Mouse (Mus musculus): ENCODE data around the gene Car11. TPM values are rescaled to one million over a fixed set of nuclear protein-coding genes. Genes with fewer than 3 reads are reported as not detected.
"Not testable (repeated sequence)": the region's sequence is repeated elsewhere in the genome, so short reads cannot be mapped to it uniquely, and the experiment has no call there.

Car11 gene
- 7.3 and 8.2 TPM in 2 replicates for polyA plus RNA-seq (2014; fragmentation: Nextera tagmentation; extraction: Ambion mirVana)

GRCm38 (mm10) chr7:45699523-45700141 lies at the start of gene Car11:
TSS of gene Car11 (plus strand) at chr7:45699843.
- H3K9me3 ChIP-seq (ENCODE audit: control insufficient read depth, low read length): no peaks in the 10 kb centered on the region
- ATAC-seq (replicated peaks; ENCODE audit: low FRiP score, low TSS enrichment, low read depth): no peak
- peaks cover 14% of the 10 kb centered on the region for H3K4me1 ChIP-seq (replicated peaks; ENCODE audit: control insufficient read depth, insufficient read depth, low read length)
- H3K4me2 ChIP-seq (ENCODE audit: low read length): peak within 1 kb of the TSS; percentile 71
- 2% methylated on average over 36 of the region's 36 CpGs for WGBS
- H3K27me3 ChIP-seq (replicated peaks; ENCODE audit: control insufficient read depth, insufficient read depth, low read length): peaks cover 23% of the 10 kb centered on the region
- no peaks in the 10 kb centered on the region for H3K36me3 ChIP-seq (ENCODE audit: control insufficient read depth, insufficient read depth, low read length)
- no peak for DNase-seq (ENCODE audit: low spot score)
- peak within 1 kb of the TSS; percentile 23; the same call in 1 of the 2 replicates for H3K9ac ChIP-seq (ENCODE audit: low read length)
- peak within 1 kb of the TSS; percentile 35 for H3K4me3 ChIP-seq (ENCODE audit: low read depth, low read length)
- no peak within 1 kb of the TSS for H3K27ac ChIP-seq (ENCODE audit: low read depth)

DNA sequence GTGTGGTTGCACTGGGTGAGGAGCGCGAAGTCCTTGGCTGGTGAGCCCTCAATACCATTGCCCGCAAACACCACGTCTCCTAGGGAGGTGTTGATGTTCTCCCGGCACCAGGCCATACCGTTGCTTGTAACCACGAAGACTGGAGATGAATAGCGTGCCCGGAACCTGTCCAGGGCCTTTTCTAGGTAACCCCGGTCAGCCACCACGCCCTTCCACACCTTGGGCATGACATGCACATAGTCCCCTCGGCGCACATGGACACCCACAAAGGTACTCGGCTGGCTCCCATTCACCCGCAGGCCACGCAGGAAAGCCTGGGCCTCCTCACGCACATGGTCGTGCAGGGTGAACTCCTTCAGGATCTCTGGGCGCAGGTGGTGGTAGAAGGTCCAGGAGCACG lies 49.2 kb upstream of the Car11 start:
- not testable (repeated sequence) for H3K4me3 ChIP-seq (ENCODE audit: low read depth, low read length); H3K27ac ChIP-seq (ENCODE audit: low read depth); ATAC-seq (replicated peaks; ENCODE audit: low FRiP score, low TSS enrichment, low read depth); H3K27me3 ChIP-seq (replicated peaks; ENCODE audit: control insufficient read depth, insufficient read depth, low read length); DNase-seq (ENCODE audit: low spot score); H3K4me1 ChIP-seq (replicated peaks; ENCODE audit: control insufficient read depth, insufficient read depth, low read length); H3K9ac ChIP-seq (ENCODE audit: low read length); H3K4me2 ChIP-seq (ENCODE audit: low read length); H3K36me3 ChIP-seq (ENCODE audit: control insufficient read depth, insufficient read depth, low read length); H3K9me3 ChIP-seq (ENCODE audit: control insufficient read depth, low read length)
- 95% methylated on average over 19 of the region's 20 CpGs for WGBS

DNA sequence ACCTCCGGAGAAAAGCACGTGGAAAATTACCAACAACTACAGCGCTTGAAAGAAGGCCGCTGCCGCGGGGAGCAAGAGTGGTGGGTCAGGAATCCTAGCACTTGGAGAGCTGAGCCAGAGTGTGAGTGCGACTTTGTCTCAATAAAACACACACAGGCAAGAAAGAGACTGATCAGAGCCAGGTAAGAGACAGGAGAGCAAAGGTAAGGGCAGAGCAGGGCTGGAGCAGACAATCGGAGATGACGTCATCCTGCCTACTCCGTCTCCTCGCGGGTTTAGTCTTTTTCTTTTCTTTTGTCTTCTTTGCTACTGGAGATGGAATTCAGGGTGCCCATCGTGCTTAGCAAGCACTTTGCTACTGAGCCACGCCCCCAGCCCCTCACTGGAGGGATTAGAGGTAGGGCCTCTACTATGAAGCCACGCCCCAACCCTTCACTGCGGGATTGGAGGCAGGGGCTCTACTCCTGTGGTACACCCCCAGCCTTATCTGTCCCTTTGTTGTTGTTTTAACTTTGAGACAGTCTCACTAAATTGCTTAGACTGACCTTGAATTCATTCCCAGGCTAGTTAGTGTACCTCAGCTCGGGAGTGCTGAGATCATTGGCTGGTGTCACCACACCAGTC lies 45.1 kb upstream of the Car11 start:
- H3K9ac ChIP-seq (ENCODE audit: low read length): no peak overlapping the region
- peaks cover 3% of the 10 kb centered on the region for H3K4me1 ChIP-seq (replicated peaks; ENCODE audit: control insufficient read depth, insufficient read depth, low read length)
- no peak overlapping the region for H3K4me3 ChIP-seq (ENCODE audit: low read depth, low read length)
- 36% methylated on average over 17 of the region's 17 CpGs for WGBS
- H3K9me3 ChIP-seq (ENCODE audit: control insufficient read depth, low read length): no peaks in the 10 kb centered on the region
- DNase-seq (ENCODE audit: low spot score) (no peak), ATAC-seq (replicated peaks; ENCODE audit: low FRiP score, low TSS enrichment, low read depth) (peak; percentile 65)
- H3K27ac ChIP-seq (ENCODE audit: low read depth): 0 out of 2 replicates have a peak overlapping the region, but pooled peaks have one; percentile 11
- H3K36me3 ChIP-seq (ENCODE audit: control insufficient read depth, insufficient read depth, low read length): no peaks in the 10 kb centered on the region
- no peaks in the 10 kb centered on the region for H3K27me3 ChIP-seq (replicated peaks; ENCODE audit: control insufficient read depth, insufficient read depth, low read length)
- H3K4me2 ChIP-seq (ENCODE audit: low read length): peak overlapping the region; percentile 30; the same call in 1 of the 2 replicates

DNA sequence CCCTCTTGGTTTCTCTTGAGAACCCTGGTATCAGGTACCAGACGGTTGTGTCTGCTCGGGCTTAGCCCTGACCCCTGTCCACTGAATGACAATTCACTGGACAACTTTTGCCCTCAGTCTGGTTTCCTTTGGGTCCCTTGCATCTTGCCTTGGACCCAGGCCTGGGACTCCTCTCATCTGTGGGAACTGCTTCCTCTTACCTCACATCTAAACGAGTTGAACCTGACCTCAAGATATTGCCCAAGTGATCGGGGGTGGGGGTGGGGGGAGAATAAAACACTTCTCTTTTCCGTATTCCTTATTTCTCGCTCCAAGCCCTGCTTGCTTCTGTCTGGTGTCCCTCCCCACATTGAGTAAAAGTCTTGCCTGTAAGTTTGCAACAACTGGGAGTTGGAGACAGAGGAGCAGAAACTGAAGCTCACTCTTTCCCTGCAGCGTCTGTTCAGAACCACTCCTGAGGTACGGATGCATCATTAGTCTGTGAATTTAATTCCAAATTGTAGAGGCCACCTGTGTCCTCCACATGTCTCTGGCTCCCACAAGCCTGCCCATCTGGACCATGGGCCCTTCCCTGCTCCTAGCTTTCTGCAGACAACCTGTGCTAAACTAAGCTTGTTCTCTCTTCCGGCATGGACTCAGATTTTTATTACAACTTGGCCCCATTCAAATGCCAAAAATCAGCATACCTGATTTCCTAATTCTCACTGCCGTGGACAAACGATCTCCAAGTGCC lies 38.7 kb upstream of the Car11 start:
- DNase-seq (ENCODE audit: low spot score) (no peak), ATAC-seq (replicated peaks; ENCODE audit: low FRiP score, low TSS enrichment, low read depth) (no peak)
- Histone ChIP-seq H3K9ac (ENCODE audit: low read length) (no peak overlapping the region), H3K4me3 (ENCODE audit: low read depth, low read length) (no peak overlapping the region), H3K9me3 (ENCODE audit: control insufficient read depth, low read length) (no peaks in the 10 kb centered on the region), H3K4me1 (replicated peaks; ENCODE audit: control insufficient read depth, insufficient read depth, low read length) (peaks cover 6% of the 10 kb centered on the region; the same call in 1 of the 2 replicates), H3K4me2 (ENCODE audit: low read length) (no peak overlapping the region), H3K36me3 (ENCODE audit: control insufficient read depth, insufficient read depth, low read length) (no peaks in the 10 kb centered on the region), H3K27me3 (replicated peaks; ENCODE audit: control insufficient read depth, insufficient read depth, low read length) (no peaks in the 10 kb centered on the region), H3K27ac (ENCODE audit: low read depth) (no peak overlapping the region)
- 80% methylated on average over 11 of the region's 11 CpGs for WGBS

GRCm38 (mm10) chr7:45661702-45662101 lies 37.9 kb upstream of the Car11 start:
- ATAC-seq (replicated peaks; ENCODE audit: low FRiP score, low TSS enrichment, low read depth); H3K27ac ChIP-seq (ENCODE audit: low read depth); DNase-seq (ENCODE audit: low spot score); H3K9ac ChIP-seq (ENCODE audit: low read length); H3K4me3 ChIP-seq (ENCODE audit: low read depth, low read length); H3K9me3 ChIP-seq (ENCODE audit: control insufficient read depth, low read length); H3K4me2 ChIP-seq (ENCODE audit: low read length); H3K4me1 ChIP-seq (replicated peaks; ENCODE audit: control insufficient read depth, insufficient read depth, low read length); H3K36me3 ChIP-seq (ENCODE audit: control insufficient read depth, insufficient read depth, low read length); H3K27me3 ChIP-seq (replicated peaks; ENCODE audit: control insufficient read depth, insufficient read depth, low read length): not testable (repeated sequence)
- WGBS: 91% methylated on average over 6 of the region's 6 CpGs

- no peaks in the 10 kb centered on the region for H3K36me3 ChIP-seq (ENCODE audit: control insufficient read depth, insufficient read depth, low read length)
- no peaks in the 10 kb centered on the region for H3K9me3 ChIP-seq (ENCODE audit: control insufficient read depth, low read length)
- H3K27ac ChIP-seq (ENCODE audit: low read depth): no peak overlapping the region
- peaks cover 10% of the 10 kb centered on the region; the same call in 1 of the 2 replicates for H3K4me1 ChIP-seq (replicated peaks; ENCODE audit: control insufficient read depth, insufficient read depth, low read length)
- no peak overlapping the region; the same call in 1 of the 2 replicates for H3K4me3 ChIP-seq (ENCODE audit: low read depth, low read length)
- ATAC-seq (replicated peaks; ENCODE audit: low FRiP score, low TSS enrichment, low read depth): no peak
- peak overlapping the region; percentile 34 for H3K4me2 ChIP-seq (ENCODE audit: low read length)
- peak; percentile 56 for DNase-seq (ENCODE audit: low spot score)
- no peaks in the 10 kb centered on the region for H3K27me3 ChIP-seq (replicated peaks; ENCODE audit: control insufficient read depth, insufficient read depth, low read length)
- no peak overlapping the region for H3K9ac ChIP-seq (ENCODE audit: low read length)
- WGBS: 42% methylated on average over 13 of the region's 13 CpGs
Measured at GRCm38 (mm10) chr7:45665303-45666138, 34.1 kb upstream of the Car11 start.

DNA sequence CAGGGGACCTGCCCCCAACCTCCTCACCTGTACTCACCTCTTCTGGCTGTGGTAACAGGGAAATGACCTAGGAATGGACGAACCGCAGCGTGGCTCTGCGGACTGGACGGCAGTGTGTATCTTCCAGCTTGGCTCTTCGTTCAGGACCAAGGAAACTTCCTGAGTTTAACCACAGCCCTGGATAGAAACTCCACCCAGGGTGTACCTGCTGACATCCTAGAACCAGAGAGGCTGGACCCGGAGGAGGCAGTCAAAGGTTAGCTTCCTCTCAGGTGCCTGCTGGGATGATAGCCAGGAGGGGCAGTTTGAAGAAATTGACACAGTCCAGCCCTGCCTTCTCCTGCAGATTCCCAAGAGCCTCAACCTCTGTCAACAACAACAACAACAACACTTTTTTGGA lies 33.5 kb upstream of the Car11 start, which contains the start of gene Fut2:
Fut2 (minus strand) TSS at position 234 of the 400 bp plus-strand sequence.
- no peak for DNase-seq (ENCODE audit: low spot score)
- Histone ChIP-seq H3K36me3 (ENCODE audit: control insufficient read depth, insufficient read depth, low read length) (no peaks in the 10 kb centered on the region), H3K27ac (ENCODE audit: low read depth) (no peak within 1 kb of the TSS), H3K4me2 (ENCODE audit: low read length) (peak within 1 kb of the TSS; percentile 34), H3K4me1 (replicated peaks; ENCODE audit: control insufficient read depth, insufficient read depth, low read length) (peaks cover 10% of the 10 kb centered on the region; the same call in 1 of the 2 replicates), H3K27me3 (replicated peaks; ENCODE audit: control insufficient read depth, insufficient read depth, low read length) (no peaks in the 10 kb centered on the region), H3K9ac (ENCODE audit: low read length) (no peak within 1 kb of the TSS), H3K9me3 (ENCODE audit: control insufficient read depth, low read length) (no peaks in the 10 kb centered on the region), H3K4me3 (ENCODE audit: low read depth, low read length) (no peak within 1 kb of the TSS; the same call in 1 of the 2 replicates)
- 70% methylated on average over 7 of the region's 7 CpGs for WGBS
- 0 out of 2 replicates have a peak, but pooled peaks have one; percentile 9 for ATAC-seq (replicated peaks; ENCODE audit: low FRiP score, low TSS enrichment, low read depth)

GRCm38 (mm10) chr7:45667761-45668160 lies 31.9 kb upstream of the Car11 start:
- Histone ChIP-seq H3K36me3 (ENCODE audit: control insufficient read depth, insufficient read depth, low read length) (no peaks in the 10 kb centered on the region), H3K27me3 (replicated peaks; ENCODE audit: control insufficient read depth, insufficient read depth, low read length) (no peaks in the 10 kb centered on the region), H3K4me3 (ENCODE audit: low read depth, low read length) (no peak overlapping the region), H3K9ac (ENCODE audit: low read length) (no peak overlapping the region), H3K27ac (ENCODE audit: low read depth) (no peak overlapping the region), H3K4me2 (ENCODE audit: low read length) (no peak overlapping the region), H3K4me1 (replicated peaks; ENCODE audit: control insufficient read depth, insufficient read depth, low read length) (peaks cover 10% of the 10 kb centered on the region; the same call in 1 of the 2 replicates), H3K9me3 (ENCODE audit: control insufficient read depth, low read length) (no peaks in the 10 kb centered on the region)
- 73% methylated on average over 14 of the region's 14 CpGs for WGBS
- DNase-seq (ENCODE audit: low spot score) (no peak), ATAC-seq (replicated peaks; ENCODE audit: low FRiP score, low TSS enrichment, low read depth) (no peak)

Measured in intestine, embryonic 14.5 days (tissue).